Mouse (Mus musculus): ENCODE measurements at regions not wholly inside any gene's neighbourhood (a gene's known extent, or its start where the extent isn't known, plus 50 kb on each side); places are given as distances from the start of the nearest gene placed in this dataset.

GRCm38 (mm10) chr1:137947900-137948299 lies 227.6 kb downstream of the Ptprc start:
- TF ChIP-seq MXI1 (IDR thresholded peaks at IDR 0.05; ENCODE audit: low read depth, low read length): no peak
- TF ChIP-seq CHD2 (IDR thresholded peaks at IDR 0.05; ENCODE audit: low read length): no peak

Data from MEL (cell line).